Mouse (Mus musculus) heart, embryonic 11.5 days (tissue): ENCODE results near the gene Gtf3c4. TPM values are rescaled to one million over a fixed set of nuclear protein-coding genes. Genes with fewer than 3 reads are reported as not detected.

ENCODE experiments used
- ATAC-seq: fragments of 200-750 bp; cut with Nextera tagmentation; replicated peaks from 2 replicates; pipeline ENCODE4 v1.8.0; 2017; ENCODE audit warnings: moderate library complexity; ENCODE audit not compliant: insufficient number of reproducible peaks, low FRiP score, low TSS enrichment
- H3K27ac ChIP-seq: fragments of 300-500 bp; sonication (generic); 2 replicates; pipeline ENCODE4 v1.5.1; 2014; ENCODE audit warnings: mild to moderate bottlenecking, low read depth, low read length
- H3K27me3 ChIP-seq: fragments of 300-500 bp; sonication (generic); 2 replicates; pipeline ENCODE4 v1.6.1; 2014; ENCODE audit warnings: mild to moderate bottlenecking, low read length, mixed read lengths; ENCODE audit not compliant: control insufficient read depth, insufficient read depth
- H3K36me3 ChIP-seq: fragments of 300-500 bp; sonication (generic); 2 replicates; pipeline ENCODE4 v1.6.1; 2014; ENCODE audit warnings: mild to moderate bottlenecking, low read length, moderate library complexity, mixed read lengths; ENCODE audit not compliant: control insufficient read depth, insufficient read depth
- H3K4me1 ChIP-seq: fragments of 300-500 bp; sonication (generic); 2 replicates; pipeline ENCODE4 v1.6.1; 2014; ENCODE audit warnings: low read length; ENCODE audit not compliant: control insufficient read depth, insufficient read depth
- H3K4me2 ChIP-seq: fragments of 300-500 bp; sonication (generic); 2 replicates; pipeline ENCODE4 v1.6.1; 2014; ENCODE audit warnings: mild to moderate bottlenecking, moderate library complexity
- H3K4me3 ChIP-seq: fragments of 300-500 bp; sonication (generic); 2 replicates; pipeline ENCODE4 v1.5.1; 2014; ENCODE audit warnings: low read depth, low read length
- H3K9ac ChIP-seq: fragments of 300-500 bp; sonication (generic); 2 replicates; pipeline ENCODE4 v1.6.1; 2014; ENCODE audit warnings: mild to moderate bottlenecking, low read depth, low read length, moderate library complexity
- H3K9me3 ChIP-seq: fragments of 300-500 bp; sonication (generic); replicated peaks from 2 replicates; pipeline ENCODE4 v1.6.1; 2016; ENCODE audit warnings: low read length; ENCODE audit not compliant: control insufficient read depth
- WGBS: fragments of 180-500 bp; shearing (Covaris S2); extraction: QIAGEN DNeasy Blood & Tissue Kit; methylation state at CpG from one replicate; pipeline ENCODE4 v1.1.7; 2014; ENCODE audit not compliant: insufficient replicate concordance; 5-methylcytosine and 5-hydroxymethylcytosine counted together
- polyA plus RNA-seq: library from polyadenylated mRNA; unstranded; fragments of >200 nt; fragmentation: Nextera tagmentation; extraction: Ambion mirVana; gene quantifications from 2 replicates; pipeline ENCODE4 v1.2.1, GENCODE M21; 2014

Gtf3c4 gene
- 13.7 and 13.9 TPM in 2 replicates for polyA plus RNA-seq

DNA sequence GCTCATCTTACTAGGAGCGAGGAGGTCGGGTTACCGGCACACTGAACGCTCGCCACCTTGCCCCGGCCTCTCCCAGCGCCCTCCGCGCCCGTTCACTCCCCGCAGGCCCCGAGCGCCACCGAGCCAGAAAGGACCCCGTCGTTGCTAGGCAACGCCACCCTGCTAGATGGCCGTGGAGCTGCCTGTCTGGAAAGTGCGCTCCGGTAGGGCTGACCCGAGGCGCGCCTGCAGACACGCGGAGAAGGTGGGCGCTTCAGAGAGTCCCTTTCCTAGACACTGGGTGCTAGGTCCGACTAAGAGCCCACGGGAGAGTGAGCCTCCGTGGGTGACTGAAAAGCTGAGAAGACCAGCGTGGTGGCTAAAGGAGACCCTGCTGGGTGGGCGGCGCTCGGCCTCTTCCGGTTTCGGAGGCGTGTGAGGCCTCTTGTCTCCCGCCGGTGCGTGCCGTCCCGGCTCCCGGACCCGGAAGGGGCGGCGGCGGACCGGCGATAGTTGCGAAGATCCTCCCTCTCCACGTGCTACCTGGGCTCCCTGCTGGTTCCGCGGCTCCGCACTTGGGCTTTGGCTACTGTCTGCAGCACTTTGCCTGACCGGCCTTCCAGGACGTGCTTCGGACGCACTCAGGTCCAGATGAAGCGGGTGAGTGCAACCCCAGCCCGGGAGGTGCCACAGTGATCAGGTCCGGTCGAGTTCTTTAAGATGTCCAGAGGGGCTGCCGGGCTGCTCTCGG is at the start of gene Gtf3c4, which contains the start of gene Ddx31:
Gene Gtf3c4, minus strand, starts transcription at position 139 of the 730 bp plus-strand sequence.
Gene Ddx31, plus strand, starts transcription at position 185 of the 730 bp plus-strand sequence.
- no peaks in the 10 kb centered on the region for H3K27me3 ChIP-seq
- H3K36me3 ChIP-seq: no peaks in the 10 kb centered on the region
- peak within 1 kb of the TSS; percentile 96 for H3K4me2 ChIP-seq
- ATAC-seq: peak; percentile 95
- H3K4me3 ChIP-seq: peak within 1 kb of the TSS; percentile 99
- WGBS: under 1% methylated on average over 63 of the region's 63 CpGs
- peaks cover 19% of the 10 kb centered on the region for H3K4me1 ChIP-seq
- no peaks in the 10 kb centered on the region for H3K9me3 ChIP-seq
- H3K9ac ChIP-seq: peak within 1 kb of the TSS; percentile 97
- peak within 1 kb of the TSS; percentile 91 for H3K27ac ChIP-seq

DNA sequence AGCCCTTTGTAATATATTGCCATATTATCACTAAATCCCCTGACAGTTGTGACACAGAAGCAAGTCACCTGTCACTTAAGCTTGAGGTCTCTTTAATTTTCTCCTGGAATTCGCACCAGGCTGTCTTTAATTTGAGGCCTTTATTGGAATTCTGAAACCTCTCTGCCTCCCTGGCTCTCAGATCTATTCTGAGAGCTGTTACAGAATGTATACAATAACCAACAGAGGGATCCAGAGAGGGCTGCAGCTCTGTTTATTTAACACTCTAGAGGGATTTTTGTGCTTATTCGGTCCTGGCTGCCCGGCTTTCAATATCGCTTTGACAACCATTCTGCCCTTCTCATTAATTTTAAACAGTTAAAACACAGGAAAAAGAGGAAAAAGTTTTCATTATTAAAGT is 44.8 kb upstream of the Gtf3c4 start:
- peaks cover 18% of the 10 kb centered on the region for H3K36me3 ChIP-seq
- ATAC-seq: no peak

DNA sequence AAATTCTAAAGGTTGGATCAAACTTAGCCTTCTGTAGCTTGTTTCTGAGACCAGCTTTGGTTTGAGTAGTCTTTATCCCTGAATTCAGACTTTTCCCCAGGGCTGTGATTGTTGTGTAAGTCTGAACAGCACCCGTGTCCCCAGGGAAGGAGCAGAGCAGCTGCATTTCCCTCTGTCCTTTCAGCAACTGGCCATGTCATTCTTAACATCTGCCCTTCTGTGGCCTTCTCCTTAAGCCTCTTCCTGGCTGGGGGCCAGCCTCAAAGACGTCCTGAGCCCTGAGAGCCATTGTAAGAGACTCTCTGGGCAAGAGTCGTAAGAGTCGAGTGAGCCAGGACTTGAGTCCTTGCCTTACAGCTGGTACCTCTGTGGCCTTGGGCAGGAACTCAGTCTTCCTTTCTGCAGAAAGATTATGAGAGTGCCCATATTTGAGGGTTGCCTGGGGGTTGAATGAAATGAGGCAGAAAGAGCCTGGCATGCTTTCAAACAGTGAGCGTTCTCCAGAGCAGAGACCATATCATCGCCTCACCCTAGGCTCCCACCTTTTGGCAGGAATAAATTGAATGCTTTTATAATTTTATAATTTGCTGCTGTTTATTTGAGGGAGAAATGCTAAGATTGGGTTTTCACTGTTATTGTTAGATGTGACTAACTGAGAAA is 42.8 kb upstream of the Gtf3c4 start:
- Histone ChIP-seq H3K4me1 (no peaks in the 10 kb centered on the region), H3K4me2 (no peak overlapping the region), H3K9ac (no peak overlapping the region), H3K27me3 (no peaks in the 10 kb centered on the region), H3K36me3 (peaks cover 14% of the 10 kb centered on the region), H3K9me3 (no peaks in the 10 kb centered on the region), H3K4me3 (no peak overlapping the region), H3K27ac (no peak overlapping the region)
- ATAC-seq: no peak
- 74% methylated on average over 6 of the region's 6 CpGs for WGBS

More for the DNA sequence above, 44.8 kb upstream of the Gtf3c4 start:
- Histone ChIP-seq H3K9ac (no peak overlapping the region), H3K4me1 (no peaks in the 10 kb centered on the region), H3K9me3 (no peaks in the 10 kb centered on the region), H3K4me2 (no peak overlapping the region), H3K27ac (no peak overlapping the region), H3K27me3 (no peaks in the 10 kb centered on the region), H3K4me3 (no peak overlapping the region)
- WGBS: 83% methylated on average over 4 of the region's 4 CpGs

GRCm38 (mm10) chr2:28882047-28882446 is 41.9 kb upstream of the Gtf3c4 start:
- Histone ChIP-seq H3K36me3 (peaks cover 15% of the 10 kb centered on the region), H3K4me3 (no peak overlapping the region), H3K27me3 (no peaks in the 10 kb centered on the region), H3K4me2 (no peak overlapping the region), H3K9me3 (no peaks in the 10 kb centered on the region), H3K9ac (no peak overlapping the region), H3K4me1 (no peaks in the 10 kb centered on the region), H3K27ac (no peak overlapping the region)
- no peak for ATAC-seq
- 86% methylated on average over 3 of the region's 3 CpGs for WGBS

- H3K27ac ChIP-seq: no peak overlapping the region
- H3K9ac ChIP-seq: no peak overlapping the region
- H3K4me3 ChIP-seq: no peak overlapping the region
- H3K36me3 ChIP-seq: peaks cover 18% of the 10 kb centered on the region
- WGBS: 91% methylated on average over 3 of the region's 3 CpGs
- no peaks in the 10 kb centered on the region for H3K9me3 ChIP-seq
- H3K4me2 ChIP-seq: no peak overlapping the region
- no peak for ATAC-seq
- H3K4me1 ChIP-seq: no peaks in the 10 kb centered on the region
- no peaks in the 10 kb centered on the region for H3K27me3 ChIP-seq
These were observed 41.1 kb upstream of the Gtf3c4 start for GRCm38 (mm10) chr2:28881275-28881674.

GRCm38 (mm10) chr2:28875554-28875953 is 35.4 kb upstream of the Gtf3c4 start:
- no peaks in the 10 kb centered on the region for H3K27me3 ChIP-seq

DNA sequence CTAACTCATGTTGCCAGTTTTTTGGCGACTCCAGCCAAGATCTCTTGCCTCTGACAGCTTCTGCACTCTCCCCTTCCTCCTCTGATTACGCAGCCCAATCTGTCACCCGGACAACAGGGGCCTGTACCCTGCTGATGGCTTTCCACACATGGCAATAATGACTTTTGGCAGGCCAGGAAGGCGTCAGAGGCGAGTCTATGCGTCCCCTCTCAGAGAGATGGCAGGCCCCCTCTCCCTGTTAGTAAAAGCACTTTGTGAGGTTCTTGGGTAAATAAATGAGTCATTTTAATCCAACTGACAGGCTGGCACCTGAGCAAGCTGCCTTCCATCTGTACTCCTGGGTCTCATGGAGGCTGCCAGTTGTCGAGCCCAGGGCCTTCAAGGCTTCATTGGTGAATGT is 27.3 kb upstream of the Gtf3c4 start:
- Histone ChIP-seq H3K9me3 (no peaks in the 10 kb centered on the region), H3K4me3 (no peak overlapping the region), H3K9ac (no peak overlapping the region), H3K36me3 (peaks cover 11% of the 10 kb centered on the region), H3K27me3 (no peaks in the 10 kb centered on the region), H3K4me2 (no peak overlapping the region), H3K27ac (no peak overlapping the region), H3K4me1 (no peaks in the 10 kb centered on the region)
- 68% methylated on average over 7 of the region's 7 CpGs for whole genome bisulfite sequencing
- ATAC-seq: no peak

More at GRCm38 (mm10) chr2:28875554-28875953, 35.4 kb upstream of the Gtf3c4 start:
- Histone ChIP-seq H3K4me2 (no peak overlapping the region), H3K4me1 (no peaks in the 10 kb centered on the region), H3K9me3 (no peaks in the 10 kb centered on the region), H3K4me3 (no peak overlapping the region), H3K27ac (no peak overlapping the region), H3K36me3 (peaks cover 22% of the 10 kb centered on the region), H3K9ac (no peak overlapping the region)
- ATAC-seq: no peak
- WGBS: 88% methylated on average over 11 of the region's 11 CpGs

DNA sequence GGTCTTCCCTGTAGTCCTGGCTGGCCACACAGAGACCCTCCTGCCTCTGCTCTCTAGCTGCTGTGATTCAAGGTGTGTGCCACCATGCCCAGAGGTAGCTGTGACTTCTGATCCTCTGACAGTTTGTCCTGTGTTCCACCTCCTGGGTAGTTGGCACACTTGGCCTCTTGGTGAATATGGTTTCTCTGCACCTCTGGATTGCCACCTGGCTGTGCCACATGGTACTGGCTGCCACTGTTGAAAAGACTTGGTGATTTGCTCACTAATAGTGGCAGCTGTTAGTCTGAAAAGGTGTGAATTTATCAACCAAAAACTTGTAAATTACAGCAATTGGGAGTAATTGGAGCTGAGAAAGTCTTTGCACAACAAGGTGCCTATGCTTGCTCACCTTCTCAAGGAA is 23.7 kb upstream of the Gtf3c4 start:
- Histone ChIP-seq H3K4me3 (no peak overlapping the region), H3K9me3 (no peaks in the 10 kb centered on the region), H3K4me1 (no peaks in the 10 kb centered on the region), H3K36me3 (peaks cover 16% of the 10 kb centered on the region), H3K27ac (no peak overlapping the region), H3K9ac (no peak overlapping the region), H3K27me3 (no peaks in the 10 kb centered on the region), H3K4me2 (no peak overlapping the region)
- ATAC-seq: no peak
